In genomic region chr2:92312542-92312941, GRCm38 (mm10) we compare ENCODE assay signal across 24 mouse cellular contexts.
A peak's percentile ranks its signal among the peaks of the same experiment; 100 is the strongest.
DNase-seq lines count a peak whose midpoint lies in the region; ATAC-seq and TF ChIP-seq lines count a peak whose summit lies in the region.
"Had no signal": no experiment of that assay in that cellular context is flagged by ENCODE, and none has a peak within 500 bp of the region (broad histone marks: within the 10 kb centered on the region; RNA-seq: fewer than 3 reads in every experiment).

No protein-coding gene starts in this region.

- no peaks in the 10 kb centered on the region for H3K9me3 ChIP-seq in heart, embryonic 11.5 days (replicated peaks; ENCODE audit: control insufficient read depth, low read length)
- H3K9me3 ChIP-seq in lung, postnatal 0 days (ENCODE audit: low read length) = no peaks in the 10 kb centered on the region
- H3K9me3 ChIP-seq: forebrain, embryonic 13.5 days; limb, embryonic 15.5 days; liver, embryonic 13.5 days had no signal

- H3K9ac ChIP-seq in heart, embryonic 11.5 days (ENCODE audit: low read depth, low read length) = no peak overlapping the region
- H3K9ac ChIP-seq in lung, postnatal 0 days (replicated peaks; ENCODE audit: low read depth) = no peak overlapping the region
- H3K9ac ChIP-seq: forebrain, embryonic 13.5 days; hindbrain, embryonic 14.5 days; limb, embryonic 15.5 days; liver, embryonic 13.5 days had no signal

- no peaks in the 10 kb centered on the region for H3K4me1 ChIP-seq in heart, embryonic 11.5 days (ENCODE audit: control insufficient read depth, insufficient read depth, low read length)
- H3K4me1 ChIP-seq in lung, postnatal 0 days (ENCODE audit: insufficient read depth, low read depth, low read length) = no peaks in the 10 kb centered on the region
- H3K4me1 ChIP-seq: forebrain, embryonic 13.5 days; limb, embryonic 15.5 days had no signal

- no peak for TF ChIP-seq EP300 in lung, postnatal 0 days (IDR thresholded peaks at IDR 0.05)

- peak; percentile 21 for DNase-seq in gastrocnemius, adult 18-20 months (ENCODE audit: low spot score)
- DNase-seq in gastrocnemius, postnatal 4 days (ENCODE audit: low spot score in 2 of 2) = no peak
- DNase-seq in heart, adult 8-10 months (ENCODE audit: low spot score) = peak; percentile 26
- DNase-seq in lung, postnatal 25 days (ENCODE audit: low spot score) = peak; percentile 18
- DNase-seq in lung, postnatal 0 days (ENCODE audit: low spot score) = no peak
- peak; percentile 21 for DNase-seq in skeletal muscle tissue, adult 2 months (ENCODE audit: low read depth, low spot score)
- no peak for DNase-seq in adrenal gland, postnatal 36 days
- DNase-seq: adrenal gland, postnatal 25 days; cerebellum, adult 2 months; cerebellum, postnatal 36 days; gastrocnemius, postnatal 25 days; kidney, adult 11 months; kidney, postnatal 14 days; left cerebral cortex, postnatal 4 days; liver, embryonic 13.5 days; lung, adult 18-20 months; lung, postnatal 14 days had no signal

- no peak overlapping the region for H3K27ac ChIP-seq in heart, embryonic 11.5 days (ENCODE audit: low read depth, low read length)
- H3K27ac ChIP-seq in lung, postnatal 0 days (ENCODE audit: low read length) = no peak overlapping the region
- H3K27ac ChIP-seq: forebrain, embryonic 13.5 days; hindbrain, embryonic 14.5 days; limb, embryonic 15.5 days; liver, embryonic 13.5 days had no signal

- no peak for TF ChIP-seq CTCF in lung, postnatal 0 days (IDR thresholded peaks at IDR 0.05)

- H3K4me3 ChIP-seq in heart, embryonic 11.5 days (ENCODE audit: low read depth, low read length) = no peak overlapping the region
- H3K4me3 ChIP-seq in lung, postnatal 0 days (ENCODE audit: low read depth, low read length) = no peak overlapping the region
- H3K4me3 ChIP-seq: forebrain, embryonic 13.5 days; limb, embryonic 15.5 days; liver, embryonic 13.5 days had no signal

- 80% methylated on average over 4 of the region's 4 CpGs for WGBS in heart, embryonic 11.5 days (ENCODE audit: insufficient replicate concordance)
- WGBS in lung, postnatal 0 days = 79% methylated on average over 4 of the region's 4 CpGs

- H3K27me3 ChIP-seq in heart, embryonic 11.5 days (ENCODE audit: control insufficient read depth, insufficient read depth, low read length) = no peaks in the 10 kb centered on the region
- no peaks in the 10 kb centered on the region for H3K27me3 ChIP-seq in lung, postnatal 0 days (replicated peaks; ENCODE audit: insufficient read depth, low read length)
- H3K27me3 ChIP-seq: forebrain, embryonic 13.5 days; limb, embryonic 15.5 days; liver, embryonic 13.5 days had no signal

- peaks cover 2% of the 10 kb centered on the region; the same call in 1 of the 2 replicates for H3K36me3 ChIP-seq in heart, embryonic 11.5 days (ENCODE audit: control insufficient read depth, insufficient read depth, low read length)
- no peaks in the 10 kb centered on the region for H3K36me3 ChIP-seq in lung, postnatal 0 days (ENCODE audit: insufficient read depth, low read length)
- H3K36me3 ChIP-seq: limb, embryonic 15.5 days had no signal

- H3K4me2 ChIP-seq in heart, embryonic 11.5 days = no peak overlapping the region
- H3K4me2 ChIP-seq in lung, postnatal 0 days (replicated peaks; ENCODE audit: low read depth, low read length) = no peak overlapping the region
- H3K4me2 ChIP-seq: forebrain, embryonic 13.5 days; hindbrain, embryonic 14.5 days; limb, embryonic 15.5 days; liver, embryonic 13.5 days; midbrain, embryonic 11.5 days had no signal

- no peak for ATAC-seq in heart, embryonic 11.5 days (replicated peaks; ENCODE audit: insufficient number of reproducible peaks, low FRiP score, low TSS enrichment)
- ATAC-seq in lung, postnatal 0 days = no peak
- ATAC-seq: CD4-positive, CD25-positive, alpha-beta regulatory T cell, adult 4 months; forebrain, embryonic 13.5 days; midbrain, embryonic 16.5 days had no signal

Comparison
In these comparisons a context has a peak if more than half of its experiments do, and no peak if none do; other contexts are left out.
1. DNase-seq: peak in gastrocnemius, adult 18-20 months (single experiment), heart, adult 8-10 months (single experiment), lung, postnatal 25 days (single experiment) and skeletal muscle tissue, adult 2 months (single experiment); none in gastrocnemius, postnatal 4 days (0 of 2), lung, postnatal 0 days (single experiment) and adrenal gland, postnatal 36 days (0 of 2).